Mouse (Mus musculus): ENCODE results near the gene Prss36.
A peak's percentile ranks its signal among the peaks of the same experiment; 100 is the strongest.

Gene Prss36

GRCm38 (mm10) chr7:127935028-127935722 lies 11.3 kb downstream of the Prss36 start:
- DNase-seq (ENCODE audit: low read depth, low spot score) = peak; percentile 88

- DNase-seq (ENCODE audit: low read depth, low spot score) = no peak
These were observed 12.4 kb downstream of the Prss36 start for GRCm38 (mm10) chr7:127934075-127934474.

GRCm38 (mm10) chr7:127932273-127933031 lies 14.1 kb downstream of the Prss36 start:
- DNase-seq (ENCODE audit: low read depth, low spot score) = no peak

- DNase-seq (ENCODE audit: low read depth, low spot score) = no peak
These were observed 15.0 kb downstream of the Prss36 start for GRCm38 (mm10) chr7:127931351-127932135.

GRCm38 (mm10) chr7:127930636-127931035 lies 15.9 kb downstream of the Prss36 start:
- no peak for DNase-seq (ENCODE audit: low read depth, low spot score)

- DNase-seq (ENCODE audit: low read depth, low spot score) = no peak
These were observed 16.6 kb downstream of the Prss36 start, which contains the start of gene Prss8 for GRCm38 (mm10) chr7:127929923-127930322. TSS of gene Prss8 (minus strand) at chr7:127930104.

GRCm38 (mm10) chr7:127928596-127928995 lies 17.9 kb downstream of the Prss36 start:
- no peak for DNase-seq (ENCODE audit: low read depth, low spot score)

GRCm38 (mm10) chr7:127927726-127928125 lies 18.8 kb downstream of the Prss36 start:
- DNase-seq (ENCODE audit: low read depth, low spot score) = no peak

- DNase-seq (ENCODE audit: low read depth, low spot score) = no peak
These were observed 19.7 kb downstream of the Prss36 start for GRCm38 (mm10) chr7:127926846-127927245.

GRCm38 (mm10) chr7:127926066-127926465 lies 20.5 kb downstream of the Prss36 start:
- no peak for DNase-seq (ENCODE audit: low read depth, low spot score)

- DNase-seq (ENCODE audit: low read depth, low spot score) = no peak
These were observed 21.3 kb downstream of the Prss36 start for GRCm38 (mm10) chr7:127925252-127925651.

- no peak for DNase-seq (ENCODE audit: low read depth, low spot score)
These were observed 22.8 kb downstream of the Prss36 start for GRCm38 (mm10) chr7:127923714-127924113.

- no peak for DNase-seq (ENCODE audit: low read depth, low spot score)
These were observed 23.9 kb downstream of the Prss36 start for GRCm38 (mm10) chr7:127922451-127923275.

- DNase-seq (ENCODE audit: low read depth, low spot score) = no peak
These were observed 25.0 kb downstream of the Prss36 start for GRCm38 (mm10) chr7:127921516-127921915.

GRCm38 (mm10) chr7:127919290-127919689 lies 27.2 kb downstream of the Prss36 start:
- no peak for DNase-seq (ENCODE audit: low read depth, low spot score)

- DNase-seq (ENCODE audit: low read depth, low spot score) = no peak
These were observed 28.3 kb downstream of the Prss36 start for GRCm38 (mm10) chr7:127918203-127918602.

GRCm38 (mm10) chr7:127915293-127915692 lies 31.2 kb downstream of the Prss36 start:
- no peak for DNase-seq (ENCODE audit: low read depth, low spot score)

- DNase-seq (ENCODE audit: low read depth, low spot score) = no peak
These were observed 33.6 kb downstream of the Prss36 start for GRCm38 (mm10) chr7:127912938-127913337.

- DNase-seq (ENCODE audit: low read depth, low spot score) = peak; percentile 88
These were observed 34.2 kb downstream of the Prss36 start, which contains the start of gene Kat8 for GRCm38 (mm10) chr7:127912190-127912871. TSS of gene Kat8 (plus strand) at chr7:127912516.

GRCm38 (mm10) chr7:127908656-127909055 lies 37.9 kb downstream of the Prss36 start:
- DNase-seq (ENCODE audit: low read depth, low spot score) = no peak

- DNase-seq (ENCODE audit: low read depth, low spot score) = no peak
These were observed 38.6 kb downstream of the Prss36 start for GRCm38 (mm10) chr7:127907939-127908338.

All from retina, adult 2 months (tissue).